Mouse (Mus musculus): ENCODE data around the gene Fam57a.

Fam57a gene

DNA sequence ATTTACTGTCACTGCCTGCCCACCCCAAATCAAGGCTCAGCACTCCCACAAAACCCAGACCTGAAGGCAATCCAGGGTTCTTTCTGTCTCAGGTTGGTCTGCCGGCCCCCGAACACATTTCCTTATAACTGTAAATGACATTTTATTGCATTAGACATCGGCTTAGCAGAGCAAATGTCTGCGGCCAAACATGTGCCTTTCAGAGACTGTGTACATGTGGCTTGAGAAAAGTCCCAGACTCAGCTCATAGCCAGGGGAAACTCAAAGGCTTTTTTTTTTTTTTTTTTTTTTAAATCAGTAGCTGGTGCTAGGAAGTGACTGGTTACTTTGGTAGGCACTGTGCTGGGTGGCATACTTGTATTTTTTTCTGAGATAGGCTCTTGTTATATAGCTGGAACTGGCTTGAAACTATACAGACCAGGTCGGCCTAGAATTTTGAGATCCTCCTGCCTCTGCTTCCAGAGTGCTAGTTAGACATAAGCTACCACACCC lies 36.6 kb downstream of the Fam57a start:
- ChIA-PET POLR2A (interaction anchor here in 3 of 4 experiments (0.6 to 3.6 kb wide), 16 partner anchors 9 to 1814 kb away, joined by 3 to 27 read pairs (median 6); partner anchors contain the start of genes Fam57a (in 1 of the 3), Nxn (in 1 of the 3) and Vps53 (in 1 of the 3)), CTCF (no interaction called here)

DNA sequence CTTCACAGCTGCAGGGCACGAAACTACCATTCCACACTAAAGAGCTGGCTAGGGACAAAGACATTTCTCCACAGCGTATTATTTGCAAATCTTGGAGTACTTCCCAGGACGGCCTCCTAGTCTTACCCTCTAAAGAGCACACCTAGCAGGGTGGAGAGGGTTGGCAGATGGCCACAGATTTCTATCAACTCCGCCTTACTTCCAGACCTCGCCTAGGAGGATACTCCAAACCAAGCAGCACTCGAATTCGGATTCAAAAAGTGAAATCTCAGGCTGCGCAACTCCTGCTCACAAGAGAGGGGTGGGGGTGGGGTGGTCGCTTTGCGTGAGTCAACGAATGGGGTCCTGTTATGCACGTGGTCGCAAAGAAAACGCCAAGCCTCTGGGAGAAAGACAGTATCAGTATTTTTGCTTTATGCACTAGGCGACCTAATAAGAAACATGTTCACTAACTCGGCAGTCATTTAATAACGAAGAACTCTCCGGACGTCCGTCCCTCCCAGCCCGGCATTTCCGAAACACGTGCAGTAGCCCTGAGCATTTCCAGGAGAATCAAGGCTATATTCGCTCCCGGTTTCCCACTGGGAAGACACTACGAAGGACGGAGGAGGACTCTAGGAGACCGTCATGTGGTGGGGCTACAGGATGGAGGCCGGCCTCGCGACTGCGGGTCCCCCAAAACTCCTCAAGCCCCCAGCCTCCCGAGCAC lies 37.4 kb downstream of the Fam57a start:
- CTCF ChIA-PET: interaction anchor here (0.5 to 1.8 kb wide), 28 partner anchors 10 to 1750 kb away, joined by 3 to 12 read pairs (median 4); partner anchors contain the start of genes Vps53 (in 2 of the 4), Fam57a (in 1 of the 4), Timm22 (in 1 of the 4) and Ywhae (in 1 of the 4)
- POLR2A ChIA-PET: interaction anchor here (0.6 to 3.6 kb wide), 42 partner anchors 9 to 1245 kb away, joined by 3 to 27 read pairs (median 5); partner anchors contain the start of genes Fam57a (in 2 of the 4), Nxn (in 2 of the 4), Vps53 (in 2 of the 4) and Glod4 (in 1 of the 4)

DNA sequence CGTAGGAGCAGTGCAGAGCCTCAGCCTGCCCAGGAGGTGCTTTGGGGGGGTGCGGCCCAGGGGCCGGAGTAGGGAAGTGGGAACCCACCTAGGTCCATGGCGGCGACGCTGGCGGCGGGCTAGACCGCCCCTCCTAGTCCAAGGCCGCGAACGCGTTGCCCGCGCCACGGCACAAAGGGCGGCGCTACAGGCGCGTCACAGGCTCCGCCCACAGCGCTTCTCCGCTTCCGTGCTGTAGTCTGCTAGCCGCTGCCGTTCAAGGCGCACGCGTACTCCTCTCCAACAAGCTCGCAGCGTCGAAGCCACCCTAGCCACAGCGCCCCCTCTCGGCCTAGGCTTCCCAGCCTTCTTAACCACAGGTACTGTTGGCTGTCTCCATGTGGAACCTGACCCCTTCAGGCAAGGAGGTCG lies 37.9 kb downstream of the Fam57a start, which contains the start of the genes Dbil5 and Gemin4:
Gene Dbil5 (plus strand): TSS at position 219 of the 411 bp plus-strand sequence.
Gene Gemin4 (minus strand): TSS at position 275 of the 411 bp plus-strand sequence.
- CTCF ChIA-PET: interaction anchor here (0.5 to 1.8 kb wide), 32 partner anchors 9 to 1749 kb away, joined by 3 to 12 read pairs (median 3); partner anchors contain the start of genes Vps53 (in 2 of the 4), Fam57a (in 1 of the 4), Timm22 (in 1 of the 4) and Ywhae (in 1 of the 4)
- POLR2A ChIA-PET: interaction anchor here (0.6 to 3.6 kb wide), 47 partner anchors 8 to 1932 kb away, joined by 3 to 27 read pairs (median 3); partner anchors contain the start of genes Timm22 (in 3 of the 4), Glod4 (in 2 of the 4), Mrm3 (in 2 of the 4) and Fam57a (in 1 of the 4)

DNA sequence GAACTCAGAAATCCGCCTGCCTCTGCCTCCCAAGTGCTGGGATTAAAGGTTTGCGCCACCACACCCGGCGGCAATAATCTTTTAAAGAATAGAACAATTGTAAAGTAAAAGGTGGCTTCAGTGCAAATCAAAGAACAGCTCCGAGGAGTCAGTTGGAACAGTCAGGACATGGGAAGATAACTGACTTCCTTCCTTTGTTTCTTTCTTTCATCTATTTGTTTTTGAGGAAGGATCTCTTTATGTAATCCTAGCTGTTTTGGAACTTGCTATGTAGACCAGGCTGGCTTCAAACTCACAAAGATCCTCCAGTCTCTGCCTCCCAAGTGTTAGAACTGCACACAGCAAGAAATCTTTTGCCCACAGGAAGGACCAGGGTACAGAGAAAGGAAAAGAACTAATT lies 45.2 kb downstream of the Fam57a start:
- CTCF ChIA-PET: interaction anchor here in 2 of 4 experiments (0.7 to 1.2 kb wide), 3 partner anchors 182 to 470 kb away, joined by 3 to 11 read pairs (median 4); no protein-coding TSS in a partner anchor
- POLR2A ChIA-PET: interaction anchor here in 1 of 4 experiments (0.6 to 0.7 kb wide), 3 partner anchors 37 to 846 kb away, joined by 3 read pairs; no protein-coding TSS in a partner anchor

DNA sequence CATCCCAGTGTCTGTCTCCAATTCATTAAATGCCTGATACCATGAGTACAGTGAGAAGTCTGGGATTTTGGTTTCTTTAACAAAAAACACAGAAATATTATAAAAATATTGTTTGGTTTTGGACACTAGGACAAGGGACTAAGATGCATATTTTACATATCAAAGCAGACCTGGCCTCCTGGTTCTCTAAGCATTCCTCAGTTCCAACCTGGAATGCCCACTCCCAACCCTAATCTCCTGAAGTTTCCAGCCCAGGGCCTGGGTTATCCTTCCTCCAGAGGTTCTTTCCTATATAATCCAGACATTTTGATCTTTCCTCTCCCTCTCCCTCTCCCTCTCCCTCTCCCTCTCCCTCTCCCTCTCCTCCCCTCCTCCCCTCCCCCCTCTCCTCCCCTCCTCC lies 45.6 kb downstream of the Fam57a start:
- ChIA-PET CTCF (interaction anchor here in 3 of 4 experiments (0.7 to 0.8 kb wide), 3 partner anchors 181 to 470 kb away, joined by 4 to 11 read pairs (median 5); no protein-coding TSS in a partner anchor), POLR2A (interaction anchor here in 2 of 4 experiments (0.7 to 1.2 kb wide), 5 partner anchors 7 to 199 kb away, joined by 3 to 4 read pairs (median 3); partner anchors contain the start of genes Dbil5 (in 2 of the 2) and Gemin4 (in 2 of the 2))

DNA sequence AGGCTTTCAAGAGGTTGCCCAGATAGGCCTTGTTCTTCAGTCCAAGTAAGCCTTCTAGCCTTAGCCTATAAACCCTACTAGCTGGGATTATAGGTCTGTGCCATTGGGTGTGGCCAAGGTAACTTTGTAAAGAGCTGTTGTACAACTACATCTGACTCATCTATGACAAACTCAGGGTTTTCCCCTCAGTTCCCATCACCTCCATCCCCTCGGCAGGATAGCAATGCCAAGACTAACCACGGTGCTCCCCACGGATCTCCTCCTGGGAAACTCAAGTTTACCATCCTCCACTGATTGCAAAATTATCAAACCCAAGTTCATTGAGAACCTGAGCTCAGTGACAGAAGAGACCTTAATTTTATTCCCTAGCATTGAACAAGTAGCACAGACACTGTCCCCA lies 56.7 kb downstream of the Fam57a start:
- CTCF ChIA-PET: interaction anchor here in 1 of 4 experiments (1.5 kb wide), 1 partner anchor 19 kb away, joined by 3 read pairs; the partner anchor contains the start of genes Dbil5 and Gemin4

DNA sequence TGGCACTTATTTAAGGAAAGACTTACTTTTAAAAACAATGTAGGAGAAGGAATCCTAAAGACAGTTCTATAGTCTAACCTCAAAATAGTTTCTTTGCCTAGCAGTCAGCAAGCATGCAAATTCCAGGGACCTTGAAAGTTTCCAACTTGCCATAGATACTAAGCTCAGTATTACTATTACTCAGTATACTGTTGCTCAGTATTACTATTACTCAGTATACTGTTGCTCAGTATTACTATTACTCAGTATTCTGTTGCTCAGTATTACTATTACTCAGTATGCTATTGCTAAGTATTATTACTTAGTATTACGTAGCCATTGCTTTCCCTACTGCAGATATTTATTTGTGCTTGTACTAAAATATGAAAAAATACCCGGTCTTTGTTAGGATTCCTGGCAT lies 60.3 kb downstream of the Fam57a start:
- CTCF ChIA-PET: interaction anchor here in 1 of 4 experiments (1.5 kb wide), 1 partner anchor 147 kb away, joined by 3 read pairs; no protein-coding TSS in a partner anchor
- POLR2A ChIA-PET: interaction anchor here in 3 of 4 experiments (0.8 to 2.5 kb wide), 5 partner anchors 8 to 167 kb away, joined by 3 to 5 read pairs (median 4); partner anchors contain the start of genes Dbil5 (in 1 of the 3), Gemin4 (in 1 of the 3) and Timm22 (in 1 of the 3)

More for the DNA sequence above, 56.7 kb downstream of the Fam57a start:
- POLR2A ChIA-PET: interaction anchor here in 1 of 4 experiments (2.0 kb wide), 1 partner anchor 19 kb away, joined by 6 read pairs; the partner anchor contains the start of genes Dbil5 and Gemin4

DNA sequence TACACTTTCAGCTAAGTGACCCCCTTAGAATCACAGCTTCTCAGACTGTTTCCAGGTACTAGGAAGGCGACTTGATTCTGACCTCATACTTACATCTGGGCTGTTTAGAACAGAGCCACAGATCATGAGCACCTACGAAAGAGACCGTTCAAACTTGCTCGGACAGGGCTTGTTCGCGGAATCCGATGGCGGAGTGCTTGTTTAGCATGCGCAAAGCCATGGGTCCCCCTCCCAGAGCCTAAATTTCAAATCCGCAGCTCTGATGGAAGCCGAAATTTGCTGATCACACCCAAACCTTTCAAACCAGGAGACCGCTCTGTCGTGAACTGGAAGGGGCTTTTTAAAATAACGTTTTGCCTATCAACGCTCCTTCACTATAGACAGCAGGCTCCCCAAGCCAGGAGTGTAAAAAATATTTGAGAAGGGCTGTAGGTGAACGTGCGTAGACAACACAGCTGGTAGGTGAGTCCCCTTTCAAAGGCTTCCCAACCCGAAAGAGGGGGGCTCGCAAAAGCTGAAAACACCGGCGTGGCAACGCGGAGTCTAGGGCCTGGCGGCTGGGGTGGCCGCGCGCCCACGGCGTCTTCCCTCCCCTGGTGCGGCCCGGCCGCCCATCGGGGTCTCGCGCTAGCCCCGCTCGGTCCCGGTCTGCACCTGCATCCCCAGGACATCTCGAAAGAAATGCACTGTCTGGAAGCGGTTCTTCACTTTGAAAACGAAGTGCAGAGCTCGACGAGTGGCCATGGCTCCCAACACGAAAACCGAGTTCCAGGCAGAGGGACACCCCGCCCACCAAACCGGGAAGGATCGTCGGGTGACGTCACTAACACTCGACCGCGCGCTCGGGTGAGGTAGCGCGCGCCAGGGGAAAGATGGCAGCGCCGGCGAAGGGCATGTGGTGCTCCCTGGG lies 63.7 kb downstream of the Fam57a start, which contains the start of the genes Mrm3 and Glod4:
Gene Mrm3 (plus strand): TSS at position 815 of the 910 bp plus-strand sequence.
Gene Glod4 (minus strand): TSS at position 825 of the 910 bp plus-strand sequence.
- ChIA-PET CTCF (interaction anchor here (0.5 to 1.6 kb wide), 9 partner anchors 10 to 271 kb away, joined by 3 to 5 read pairs (median 4); partner anchors contain the start of gene Timm22 (in 2 of the 4)), POLR2A (interaction anchor here in 3 of 4 experiments (0.7 to 2.4 kb wide), 30 partner anchors 10 to 496 kb away, joined by 3 to 11 read pairs (median 4); partner anchors contain the start of genes Dbil5 (in 2 of the 3), Gemin4 (in 2 of the 3), Nxn (in 1 of the 3) and Timm22 (in 1 of the 3))

DNA sequence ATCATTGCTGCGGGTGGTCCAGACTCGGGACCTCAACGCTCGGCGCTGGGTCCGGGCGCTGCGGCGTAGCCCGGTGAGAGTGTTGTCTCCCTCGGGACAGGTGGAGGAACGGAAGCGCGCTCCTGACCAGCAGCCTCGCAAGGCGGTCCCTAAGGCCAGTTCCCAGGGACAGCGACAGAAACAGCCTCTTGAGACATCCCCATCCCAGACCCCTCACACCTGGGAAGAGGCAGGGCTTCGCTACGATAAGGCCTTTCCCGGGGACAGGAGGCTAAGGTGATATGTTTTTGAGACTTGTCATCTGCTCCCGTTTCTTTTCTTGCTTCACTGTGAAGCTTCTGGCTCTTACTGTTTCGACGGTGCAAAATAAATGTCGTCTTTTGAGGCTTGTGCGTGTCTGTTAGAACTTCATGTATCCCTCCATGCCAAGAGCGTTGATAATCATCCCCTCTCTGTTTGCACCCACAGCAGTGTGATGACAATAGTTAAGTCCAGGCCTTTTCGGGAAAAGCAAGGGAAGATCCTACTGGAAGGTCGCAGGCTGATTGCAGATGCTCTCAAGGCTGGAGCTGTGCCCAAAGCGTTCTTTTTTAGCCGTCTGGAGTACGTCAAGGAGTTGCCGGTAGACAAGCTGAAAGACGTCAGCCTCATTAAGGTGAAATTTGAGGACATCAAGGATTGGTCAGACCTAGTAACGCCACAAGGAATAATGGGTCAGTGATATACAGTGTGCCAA lies 64.5 kb downstream of the Fam57a start:
- CTCF ChIA-PET: interaction anchor here (0.6 to 1.4 kb wide), 6 partner anchors 9 to 167 kb away, joined by 3 to 5 read pairs (median 4); partner anchors contain the start of gene Timm22 (in 1 of the 4)
- POLR2A ChIA-PET: interaction anchor here (0.6 to 2.4 kb wide), 25 partner anchors 9 to 497 kb away, joined by 3 to 11 read pairs (median 4); partner anchors contain the start of genes Dbil5 (in 2 of the 4), Gemin4 (in 2 of the 4), Nxn (in 1 of the 4) and Timm22 (in 1 of the 4)

DNA sequence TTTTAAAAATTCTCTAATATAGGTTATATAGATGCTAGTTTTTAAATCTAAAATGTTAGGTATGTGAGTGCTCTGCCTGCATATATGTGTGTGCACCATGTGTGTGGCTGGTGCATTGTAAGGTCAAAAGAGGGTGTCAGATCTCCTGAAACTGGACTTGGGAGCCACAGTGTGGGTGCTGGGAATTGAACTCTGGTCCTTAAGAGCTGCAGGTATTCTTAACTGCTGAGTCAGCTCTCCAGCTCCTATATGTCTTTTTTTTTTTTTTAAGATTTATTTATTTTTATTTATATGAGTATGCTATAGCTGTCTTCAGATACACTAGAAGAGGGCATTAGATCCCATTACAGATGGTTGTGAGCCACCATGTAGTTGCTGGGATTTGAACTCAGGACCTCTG lies 67.0 kb downstream of the Fam57a start:
- ChIA-PET CTCF (interaction anchor here in 2 of 4 experiments (0.7 to 2.2 kb wide), 6 partner anchors 29 to 164 kb away, joined by 3 to 6 read pairs (median 3); partner anchors contain the start of genes Nxn (in 2 of the 2), Dbil5 (in 1 of the 2), Gemin4 (in 1 of the 2) and Timm22 (in 1 of the 2)), POLR2A (interaction anchor here in 1 of 4 experiments (0.9 to 1.4 kb wide), 2 partner anchors 38 to 161 kb away, joined by 3 to 5 read pairs; partner anchors contain the start of gene Timm22)

DNA sequence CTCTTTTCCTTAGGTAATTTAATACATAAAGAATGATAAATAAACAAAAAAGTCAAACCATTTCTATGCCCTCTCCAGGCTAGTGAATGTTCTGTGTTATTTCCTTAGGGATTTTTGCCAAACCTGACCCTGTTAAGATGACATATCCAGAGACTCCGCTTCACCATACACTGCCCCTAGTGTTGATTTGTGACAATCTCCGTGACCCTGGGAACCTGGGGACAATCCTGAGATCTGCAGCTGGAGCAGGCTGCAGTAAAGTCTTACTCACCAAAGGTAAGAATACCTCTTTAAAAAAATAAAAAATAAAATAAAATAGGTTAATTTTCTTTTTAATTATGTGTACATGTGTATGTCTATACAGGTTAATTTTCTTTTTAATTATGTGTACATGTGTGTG lies 67.8 kb downstream of the Fam57a start:
- POLR2A ChIA-PET: no interaction called here
- CTCF ChIA-PET: interaction anchor here in 3 of 4 experiments (0.5 to 2.2 kb wide), 10 partner anchors 17 to 207 kb away, joined by 3 to 9 read pairs (median 4); partner anchors contain the start of genes Nxn (in 2 of the 3) and Timm22 (in 1 of the 3)

DNA sequence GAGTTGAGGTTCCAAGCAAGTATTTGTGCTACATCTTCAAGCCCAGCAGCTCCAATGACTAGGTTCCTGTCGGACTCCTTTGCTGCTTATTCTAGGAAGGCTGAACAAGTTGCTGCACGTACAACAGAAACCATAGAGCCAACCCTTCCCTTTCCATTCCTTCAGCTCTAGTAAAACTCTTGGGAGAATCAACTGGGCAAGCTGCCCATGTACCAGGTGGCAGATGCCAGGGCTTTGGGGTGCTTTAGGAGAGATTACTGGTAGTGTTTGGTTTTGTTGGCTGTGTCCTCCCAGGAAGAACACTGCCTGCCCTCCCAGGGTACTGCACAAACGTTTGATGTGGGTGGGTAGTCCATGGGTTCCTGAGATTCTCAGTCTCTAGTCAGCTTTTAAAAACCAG lies 72.6 kb downstream of the Fam57a start:
- ChIA-PET POLR2A (interaction anchor here in 3 of 4 experiments (0.8 to 3.2 kb wide), 8 partner anchors 8 to 156 kb away, joined by 3 to 19 read pairs (median 8); partner anchors contain the start of genes Timm22 (in 2 of the 3), Glod4 (in 1 of the 3) and Mrm3 (in 1 of the 3)), CTCF (interaction anchor here in 3 of 4 experiments (0.5 to 3.4 kb wide), 6 partner anchors 11 to 193 kb away, joined by 3 to 51 read pairs (median 11); no protein-coding TSS in a partner anchor)

DNA sequence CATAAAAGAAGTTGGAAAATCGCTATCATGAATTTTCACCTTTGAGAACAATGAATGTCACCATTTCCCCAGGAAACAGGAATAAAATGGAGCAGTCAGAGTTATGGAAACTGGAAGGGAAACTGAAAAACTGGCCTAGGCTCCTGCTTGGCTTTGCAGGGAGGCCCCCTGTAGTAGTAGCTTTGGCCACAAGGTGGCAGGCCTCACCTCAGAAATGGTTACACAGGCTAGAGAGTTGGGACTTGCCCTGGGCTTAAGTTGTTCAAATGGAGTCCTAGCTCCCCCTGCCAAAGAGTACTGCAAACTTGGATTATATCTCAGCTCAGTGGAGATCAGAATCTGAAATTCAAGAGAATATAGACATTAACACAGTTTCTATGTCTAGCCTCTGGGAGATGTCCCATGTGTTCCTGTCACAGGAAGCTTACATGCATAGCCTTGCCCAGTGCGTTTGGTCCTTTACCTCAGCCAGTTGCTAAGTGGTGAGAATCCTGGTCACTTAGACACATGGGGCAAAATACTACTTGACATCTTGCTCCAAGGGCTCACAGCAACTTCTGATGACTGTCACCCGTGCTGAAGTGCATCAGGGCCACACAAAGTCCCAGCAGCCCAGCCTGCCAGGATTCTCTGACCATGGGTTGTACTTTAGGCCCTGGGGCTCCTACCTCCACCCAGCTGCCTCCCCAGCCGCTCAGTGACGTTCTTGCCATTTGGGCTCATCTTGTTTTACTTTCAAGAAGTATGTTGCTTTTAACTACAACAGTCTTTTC lies 73.9 kb downstream of the Fam57a start:
- CTCF ChIA-PET: interaction anchor here (0.5 to 3.4 kb wide), 63 partner anchors 9 to 514 kb away, joined by 3 to 51 read pairs (median 5); partner anchors contain the start of genes Timm22 (in 4 of the 4), Nxn (in 3 of the 4), Glod4 (in 2 of the 4) and Mrm3 (in 2 of the 4)
- POLR2A ChIA-PET: interaction anchor here (0.5 to 3.2 kb wide), 31 partner anchors 8 to 1728 kb away, joined by 3 to 19 read pairs (median 4); partner anchors contain the start of genes Timm22 (in 4 of the 4), Nxn (in 3 of the 4), Glod4 (in 2 of the 4) and Mrm3 (in 2 of the 4)

DNA sequence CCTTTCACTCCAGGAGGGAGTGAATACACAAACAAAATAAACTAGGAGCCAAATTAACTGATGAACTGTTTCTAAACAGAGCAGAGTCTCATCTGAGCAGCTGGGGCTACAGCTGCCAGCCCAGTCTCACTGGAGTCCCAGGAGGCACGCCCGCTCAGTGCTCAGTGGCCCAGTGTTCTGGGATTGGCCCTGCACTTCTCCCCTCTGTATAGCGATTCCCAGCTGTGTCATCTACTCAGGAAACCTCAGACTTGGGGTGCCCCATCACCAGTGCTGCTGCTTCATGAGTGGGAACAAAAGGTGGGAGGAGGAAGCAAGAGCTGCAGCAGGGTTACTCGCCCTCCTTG lies 74.4 kb downstream of the Fam57a start:
- ChIA-PET POLR2A (interaction anchor here (0.5 to 3.2 kb wide), 27 partner anchors 9 to 154 kb away, joined by 3 to 19 read pairs (median 5); partner anchors contain the start of genes Timm22 (in 4 of the 4), Nxn (in 3 of the 4), Glod4 (in 2 of the 4) and Mrm3 (in 2 of the 4)), CTCF (interaction anchor here (0.6 to 3.4 kb wide), 53 partner anchors 9 to 202 kb away, joined by 3 to 51 read pairs (median 5); partner anchors contain the start of genes Timm22 (in 4 of the 4), Nxn (in 3 of the 4), Glod4 (in 2 of the 4) and Mrm3 (in 2 of the 4))
